Mouse (Mus musculus) frontal cortex, adult 2 months (tissue): ENCODE data around the gene Pnkd. TPM values are rescaled to one million over a fixed set of nuclear protein-coding genes. Genes with fewer than 3 reads are reported as not detected.
A peak's percentile ranks its signal among the peaks of the same experiment; 100 is the strongest.
"Not testable (repeated sequence)": the region's sequence is repeated elsewhere in the genome, so short reads cannot be mapped to it uniquely, and the experiment has no call there.

Source experiments
- DNase-seq, 2 experiments: peaks; one replicate each; pipeline ENCODE4 v3.0.0; 2022; ENCODE audit warnings: low spot score in 1 of 2; ENCODE audit errors: extremely low spot score in 1 of 2
- polyA plus RNA-seq: library from polyadenylated mRNA; depleted of rRNA; stranded (reverse); fragments of >200 nt; gene quantifications from 2 replicates; pipeline ENCODE4 v1.2.3, GENCODE M21; 2012

Gene Pnkd
- polyA plus RNA-seq, 1 experiment: 110 TPM

DNA sequence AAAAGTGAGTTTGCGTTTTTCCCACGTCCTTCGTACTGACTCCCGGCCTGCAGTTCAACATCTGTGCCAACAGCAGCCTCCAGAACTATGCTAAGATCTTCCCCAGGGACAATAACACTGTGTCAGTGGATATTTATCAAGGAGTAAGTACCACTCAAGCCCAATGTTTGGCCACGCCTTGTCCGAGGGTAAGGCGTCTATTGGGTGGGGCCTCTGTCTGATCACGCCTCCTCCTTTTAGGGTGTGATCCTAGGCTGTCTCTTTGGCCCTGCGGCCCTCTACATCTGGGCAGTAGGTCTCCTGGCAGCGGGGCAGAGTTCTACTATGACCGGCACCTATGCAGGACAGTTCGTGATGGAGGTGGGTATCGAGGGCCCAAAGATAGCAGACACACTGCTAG, 98.7 kb downstream of the Pnkd start:
- DNase-seq: no peak

DNA sequence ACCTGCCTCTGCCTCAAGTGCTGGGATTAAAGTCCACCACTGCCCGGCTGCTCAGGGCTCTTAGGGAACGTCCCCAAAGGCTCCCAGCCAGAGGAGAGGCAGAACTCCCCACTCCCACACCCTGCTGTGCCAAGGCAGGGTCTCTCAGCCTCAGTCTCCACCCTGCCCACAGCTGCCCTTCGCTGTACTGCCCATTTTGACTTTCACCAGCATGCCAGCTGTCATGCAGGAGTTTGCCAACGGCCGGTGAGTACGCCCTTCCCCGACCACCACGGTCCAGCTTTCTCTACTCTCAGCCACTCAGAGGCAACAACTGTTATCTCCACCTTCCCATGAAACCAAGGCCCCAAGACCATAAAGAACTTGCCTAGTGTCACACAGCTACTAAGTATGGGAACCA, 99.8 kb downstream of the Pnkd start:
- no peak for DNase-seq

DNA sequence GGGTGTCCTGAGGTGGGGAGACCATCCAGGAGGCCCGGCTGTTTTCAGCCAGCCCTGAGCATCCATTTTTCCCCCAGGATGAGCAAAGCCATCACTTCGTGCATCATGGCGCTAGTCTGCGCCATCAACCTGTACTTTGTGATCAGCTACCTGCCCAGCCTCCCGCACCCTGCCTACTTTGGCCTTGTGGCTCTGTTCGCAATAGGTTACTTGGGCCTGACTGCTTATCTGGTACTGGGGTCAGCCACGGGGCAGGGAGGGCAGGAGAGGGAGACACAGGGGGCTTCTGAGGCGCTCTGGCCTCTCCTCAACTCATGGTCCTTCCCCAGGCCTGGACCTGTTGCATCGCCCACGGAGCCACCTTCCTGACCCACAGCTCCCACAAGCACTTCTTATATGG, 100.3 kb downstream of the Pnkd start:
- DNase-seq: no peak

DNA sequence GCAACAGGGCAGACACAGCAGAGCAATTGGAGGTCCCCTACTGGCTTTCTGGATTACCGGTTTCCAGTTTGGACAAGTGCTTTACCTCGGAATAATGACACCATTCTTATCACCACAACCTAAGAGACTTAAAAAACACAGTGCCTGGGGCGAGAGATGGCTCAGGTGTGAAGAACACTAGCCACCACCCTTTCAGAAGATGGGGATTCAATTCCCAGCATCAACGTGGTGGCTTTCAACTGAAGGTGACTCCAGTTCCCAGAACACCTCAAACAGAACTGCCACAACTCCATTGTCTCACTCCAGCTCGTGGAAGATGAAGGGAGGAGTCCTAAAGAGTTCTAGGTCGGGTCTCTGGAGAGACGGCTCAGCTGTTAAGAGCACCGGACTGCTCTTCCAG, 100.8 kb downstream of the Pnkd start:
- no peak for DNase-seq

DNA sequence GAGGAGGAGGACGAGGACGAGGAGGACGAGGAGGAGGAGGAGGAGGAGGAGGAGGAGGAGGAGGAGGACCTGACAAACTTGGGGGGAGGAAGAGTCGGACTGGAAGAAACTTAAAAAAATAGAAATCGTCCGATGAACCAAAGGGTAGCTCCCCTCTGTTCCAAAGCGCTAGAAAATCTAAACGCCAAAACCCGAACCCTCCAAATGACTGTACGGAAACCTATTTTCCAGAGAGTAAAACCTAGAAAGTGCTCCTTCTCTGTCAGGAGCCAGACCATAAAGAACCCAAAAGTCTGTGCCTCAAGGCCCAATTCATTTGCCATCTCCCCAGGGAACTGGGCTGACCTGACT, 101.6 kb downstream of the Pnkd start:
- DNase-seq: no peak

DNA sequence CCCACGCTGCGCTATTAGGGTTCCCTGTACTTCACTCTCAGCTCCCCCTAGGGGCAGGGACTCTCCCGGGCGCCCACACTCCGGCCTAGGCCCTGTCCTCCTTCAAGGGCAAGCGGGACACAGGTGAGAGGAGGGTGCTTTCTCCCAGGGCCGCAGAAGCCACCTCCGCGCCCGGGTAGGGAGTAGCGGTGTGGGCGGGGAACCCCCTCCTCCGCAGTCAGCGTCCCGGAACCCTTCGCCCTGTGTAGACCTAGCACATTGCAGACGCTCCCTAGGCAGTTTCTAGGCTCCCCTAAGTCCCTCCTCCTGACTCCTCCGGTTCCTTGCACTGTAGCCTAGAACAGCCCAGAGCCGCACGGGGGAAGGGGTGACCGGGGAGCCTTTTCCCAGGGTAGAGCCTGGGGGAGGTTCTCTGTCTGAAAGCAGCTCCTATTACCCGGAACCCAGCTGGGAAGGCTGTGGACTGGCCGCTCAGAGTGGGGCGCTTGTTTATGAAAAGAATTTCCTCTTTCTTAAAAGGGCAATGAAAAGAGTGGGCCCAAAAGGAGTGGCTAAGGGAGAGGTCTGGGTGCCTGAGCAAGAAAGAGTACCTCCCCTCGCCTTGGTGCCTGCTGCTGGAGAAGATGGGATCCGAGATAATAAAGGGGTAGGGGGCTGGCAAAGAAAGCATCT, 102.1 kb downstream of the Pnkd start:
- DNase-seq: peak; percentile 86 to 94

DNA sequence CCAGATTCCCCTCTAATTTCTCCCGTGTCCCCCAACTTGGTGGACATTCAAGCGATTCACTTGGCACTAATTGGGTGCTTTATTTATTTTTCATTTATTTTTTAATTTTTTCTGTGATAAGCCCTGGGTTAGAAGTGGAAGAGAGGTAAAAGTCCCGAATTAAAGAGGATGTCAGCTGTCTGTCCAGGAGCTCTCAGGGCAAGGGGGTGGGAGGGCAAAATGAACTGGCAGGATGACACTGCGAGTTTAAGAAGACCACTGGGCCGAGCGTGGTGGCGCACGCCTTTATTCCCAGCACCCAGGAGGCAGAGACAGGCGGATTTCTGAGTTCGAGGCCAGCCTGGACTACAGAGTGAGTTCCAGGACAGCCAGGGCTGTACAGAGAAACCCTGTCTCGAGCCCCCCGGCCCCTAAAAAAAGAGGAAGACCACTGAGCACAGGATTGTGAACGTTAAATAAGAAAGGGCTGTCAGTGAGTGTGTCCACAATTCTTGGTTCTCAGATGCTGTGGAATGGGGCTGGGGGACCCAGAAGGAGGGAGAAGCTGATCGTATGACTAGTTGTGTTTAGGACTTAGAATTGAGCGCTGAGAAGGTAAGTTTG, 102.8 kb downstream of the Pnkd start:
- DNase-seq: no peak

DNA sequence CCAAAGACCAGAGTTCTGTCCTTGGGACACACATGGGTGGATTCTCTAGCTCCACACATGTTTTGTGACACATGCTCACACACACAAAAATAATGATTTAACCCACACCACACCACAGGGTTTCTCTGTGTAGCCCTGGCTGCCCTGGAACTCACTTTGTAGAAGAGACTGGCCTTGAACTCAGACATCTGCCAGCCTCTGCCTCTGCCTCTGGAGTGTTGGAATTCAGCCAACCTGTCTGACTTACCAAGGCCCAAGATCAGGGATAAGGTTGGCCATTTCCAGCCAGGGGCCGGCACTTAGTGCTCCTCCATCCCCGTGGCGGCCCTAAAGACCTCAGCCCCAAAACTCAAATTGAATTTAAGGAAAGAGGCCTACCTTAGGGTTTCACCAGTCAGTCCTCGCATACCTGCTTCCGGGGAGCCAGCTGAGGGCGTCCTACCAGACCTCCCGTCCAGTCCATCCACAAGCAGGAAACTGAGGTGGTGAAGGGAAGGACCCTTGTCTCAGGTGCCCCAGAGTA, 103.7 kb downstream of the Pnkd start:
- DNase-seq: no peak

DNA sequence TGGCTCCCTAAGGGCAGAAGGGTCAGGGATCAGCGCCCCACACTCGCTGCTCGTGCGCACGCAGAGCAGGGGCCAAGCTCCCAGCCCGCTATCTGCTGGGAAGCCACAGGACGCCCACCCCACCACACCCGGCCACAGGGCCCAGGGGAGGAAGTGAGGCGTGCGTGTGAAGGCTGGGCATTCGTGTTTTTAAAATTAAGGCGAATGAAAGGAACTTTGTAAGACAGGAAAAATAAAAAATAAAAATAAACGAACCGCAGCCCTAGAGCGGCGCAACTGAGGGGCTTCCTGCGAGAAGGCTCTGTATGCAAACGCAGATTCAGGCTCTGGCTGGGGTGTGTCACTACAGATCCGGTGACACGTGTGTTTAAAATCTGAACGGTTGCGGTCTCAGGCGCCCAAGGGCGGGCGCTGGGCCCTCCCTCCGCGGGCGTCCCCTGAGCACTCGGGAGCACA, 105.1 kb downstream of the Pnkd start:
- no peak for DNase-seq

DNA sequence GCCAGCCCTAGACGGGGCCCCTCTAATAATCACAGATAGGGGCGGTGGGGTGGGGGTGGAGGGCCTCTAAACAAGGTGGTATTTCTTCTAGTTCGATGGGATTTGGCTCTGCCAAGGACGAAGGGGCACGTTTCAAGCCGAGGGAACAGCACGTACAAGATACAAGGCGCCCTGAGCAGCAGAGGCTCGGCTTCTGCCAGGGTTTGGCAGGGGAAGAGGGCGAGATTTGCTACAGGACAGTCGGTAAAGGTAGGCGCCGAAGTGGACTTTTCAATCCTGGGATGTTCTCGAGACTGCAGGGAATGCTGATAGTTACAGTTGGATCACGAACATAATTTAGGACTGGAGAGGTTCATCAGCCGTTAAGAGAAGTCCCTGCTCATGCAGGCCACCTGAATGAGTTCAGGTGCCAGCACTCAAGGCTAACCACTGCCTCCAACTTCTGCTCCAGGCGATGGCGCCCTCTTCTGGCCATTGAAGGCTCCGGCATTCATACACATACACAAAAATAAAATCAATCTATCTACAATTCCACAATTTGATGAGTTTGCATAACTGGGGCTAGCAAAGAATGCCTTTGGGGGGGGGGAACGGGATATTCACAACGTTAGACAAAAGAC, 105.7 kb downstream of the Pnkd start:
- peak in 1 of 2 experiments; percentile 44 for DNase-seq

DNA sequence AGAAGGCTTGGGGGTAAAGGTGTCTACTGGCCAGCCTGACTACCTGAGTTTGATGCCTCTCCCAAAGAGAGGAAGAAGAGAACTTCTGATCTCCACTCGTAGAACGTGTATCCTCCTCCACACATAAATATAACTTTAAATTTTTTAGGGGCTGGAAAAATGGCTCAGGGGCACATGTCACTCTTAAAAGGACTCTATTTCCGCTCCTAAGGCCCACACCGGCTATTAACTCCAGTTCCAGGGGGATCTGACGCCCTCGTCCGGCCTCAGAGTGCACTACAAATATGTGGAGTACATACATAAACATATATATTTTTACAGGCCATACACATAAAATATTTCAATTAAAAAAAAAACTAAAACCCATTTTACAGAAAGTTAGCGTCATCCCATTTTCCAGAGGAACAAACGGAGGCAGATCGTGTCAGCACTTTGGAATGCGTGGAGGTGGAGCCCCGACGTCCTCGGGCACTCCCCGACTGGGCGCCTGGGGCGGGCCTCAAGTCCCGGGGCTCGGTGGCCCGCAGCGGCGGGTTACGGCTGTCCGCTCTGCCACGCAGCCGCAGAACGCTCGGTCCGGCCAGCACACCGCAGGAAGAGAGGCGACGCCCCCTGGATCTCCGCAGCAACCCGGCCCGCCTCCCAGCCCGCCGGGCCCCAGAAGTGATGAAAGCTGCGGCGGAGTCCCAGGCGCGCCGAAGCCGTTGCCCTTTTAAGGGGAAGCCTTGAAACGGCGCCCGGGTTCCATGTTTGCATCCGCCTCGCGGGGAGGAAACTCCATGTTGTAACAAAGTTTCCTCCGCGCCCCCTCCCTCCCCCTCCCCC, 106.4 kb downstream of the Pnkd start, which contains the start of gene Ctdsp1:
Gene Ctdsp1, plus strand, starts transcription at position 586 of the 825 bp plus-strand sequence.
- DNase-seq: peak; percentile 89 to 97

DNA sequence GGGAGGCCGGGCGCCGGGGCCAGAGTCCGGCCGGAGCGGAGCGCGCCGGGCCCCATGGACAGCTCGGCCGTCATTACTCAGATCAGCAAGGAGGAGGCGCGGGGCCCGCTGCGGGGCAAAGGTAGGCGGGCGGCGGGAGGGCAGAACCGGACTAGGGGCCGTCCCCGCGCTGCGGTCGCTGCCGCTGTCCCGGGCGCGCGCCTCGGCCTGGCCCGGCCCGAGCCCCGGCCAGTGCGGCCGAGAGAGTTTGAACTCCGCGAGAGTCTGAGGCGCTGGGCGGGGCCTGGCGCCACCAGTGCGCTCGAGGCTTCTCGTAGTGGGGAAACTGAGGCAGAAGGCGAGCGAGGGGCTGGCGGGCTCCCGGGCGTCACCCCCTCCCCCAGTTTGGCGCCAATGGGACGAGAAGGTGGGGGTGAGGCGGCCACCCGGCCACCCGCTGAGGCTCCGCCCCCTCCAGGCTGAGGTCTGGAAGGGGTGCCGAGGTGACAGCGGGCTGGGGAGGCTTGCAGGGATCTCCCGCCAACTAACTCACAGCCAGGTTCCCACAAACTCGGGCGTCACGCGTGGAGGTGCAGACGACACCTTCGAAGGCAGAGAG, 107.2 kb downstream of the Pnkd start:
- DNase-seq: peak in 1 of 2 experiments; percentile 36

DNA sequence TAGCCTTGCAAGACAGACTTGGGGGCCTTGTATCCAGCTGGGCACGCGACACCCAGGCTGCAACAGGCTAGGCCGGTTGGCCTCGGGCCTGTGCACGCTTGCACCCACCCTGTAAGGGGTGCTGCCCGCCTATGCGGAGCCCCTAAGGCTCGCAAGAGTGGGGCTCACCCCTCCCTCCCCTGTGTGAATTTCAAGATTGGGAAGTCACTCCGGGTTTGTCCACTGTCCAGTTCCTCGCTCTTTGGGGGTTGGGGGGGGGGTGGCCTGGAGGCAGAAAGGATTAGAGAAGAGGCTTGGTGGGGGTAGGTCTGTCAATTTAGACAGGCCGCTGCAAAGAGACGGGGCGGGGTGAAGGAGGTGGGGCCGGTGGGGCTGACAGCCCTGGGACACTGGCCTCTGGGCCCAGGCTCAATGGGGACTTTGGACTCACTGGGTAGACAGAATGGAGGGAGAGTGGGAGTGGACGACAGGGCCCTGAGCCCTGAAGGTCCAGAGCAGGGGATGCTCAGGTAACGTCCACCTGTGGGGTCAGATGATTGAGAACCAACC, 107.8 kb downstream of the Pnkd start:
- DNase-seq: no peak

DNA sequence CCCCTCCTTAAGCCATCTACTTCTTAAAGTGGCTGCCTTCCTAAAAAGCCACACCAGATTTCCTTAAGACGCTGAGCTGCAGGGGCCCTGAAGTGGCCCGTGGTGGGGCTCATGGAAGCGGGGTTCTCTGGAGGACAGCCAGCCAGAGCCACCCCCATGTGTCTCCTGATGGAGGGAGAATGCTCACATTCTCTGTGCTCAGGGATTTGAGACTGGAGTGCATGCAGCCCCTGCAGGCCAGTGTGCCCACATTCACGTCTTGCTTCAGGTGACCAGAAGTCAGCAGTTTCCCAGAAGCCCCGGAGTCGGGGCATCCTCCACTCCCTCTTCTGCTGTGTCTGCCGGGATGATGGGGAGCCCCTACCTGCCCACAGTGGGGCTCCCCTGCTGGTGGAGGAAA, 108.3 kb downstream of the Pnkd start:
- no peak for DNase-seq

DNA sequence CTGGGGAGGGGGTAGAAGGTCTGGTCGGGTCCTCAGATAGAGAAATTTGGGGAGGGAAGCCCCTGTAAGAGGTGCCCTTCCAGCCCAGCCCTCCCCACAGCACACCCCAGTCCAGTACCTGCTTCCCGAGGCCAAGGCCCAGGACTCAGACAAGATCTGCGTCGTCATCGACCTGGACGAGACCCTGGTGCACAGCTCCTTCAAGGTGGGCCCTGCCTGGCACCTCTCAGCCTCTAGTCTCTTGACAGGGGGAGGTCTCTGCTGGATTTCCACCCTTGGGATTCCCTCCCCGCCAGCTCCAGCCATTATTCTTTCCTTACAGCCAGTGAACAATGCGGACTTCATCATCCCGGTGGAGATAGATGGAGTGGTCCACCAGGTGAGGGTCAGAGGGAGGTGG, 109.0 kb downstream of the Pnkd start:
- DNase-seq: no peak

DNA sequence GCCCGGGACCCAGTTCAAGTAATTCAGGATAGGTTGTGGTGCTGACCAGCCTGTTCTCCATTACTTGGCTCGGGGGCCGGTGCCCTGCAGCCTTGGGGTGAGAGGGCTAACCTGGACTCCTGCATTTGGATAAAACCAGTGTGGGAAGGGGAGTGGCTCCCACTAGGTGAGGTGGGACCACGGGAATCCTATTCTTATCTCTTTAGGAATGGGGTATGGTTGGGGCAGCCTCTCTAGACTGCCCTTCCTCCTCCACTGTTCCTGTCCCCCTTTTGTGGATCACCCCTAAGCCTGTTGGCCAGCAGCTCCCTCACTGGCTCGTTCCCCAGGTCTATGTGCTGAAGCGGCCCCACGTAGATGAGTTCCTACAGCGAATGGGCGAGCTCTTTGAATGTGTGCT, 109.6 kb downstream of the Pnkd start:
- DNase-seq: no peak

DNA sequence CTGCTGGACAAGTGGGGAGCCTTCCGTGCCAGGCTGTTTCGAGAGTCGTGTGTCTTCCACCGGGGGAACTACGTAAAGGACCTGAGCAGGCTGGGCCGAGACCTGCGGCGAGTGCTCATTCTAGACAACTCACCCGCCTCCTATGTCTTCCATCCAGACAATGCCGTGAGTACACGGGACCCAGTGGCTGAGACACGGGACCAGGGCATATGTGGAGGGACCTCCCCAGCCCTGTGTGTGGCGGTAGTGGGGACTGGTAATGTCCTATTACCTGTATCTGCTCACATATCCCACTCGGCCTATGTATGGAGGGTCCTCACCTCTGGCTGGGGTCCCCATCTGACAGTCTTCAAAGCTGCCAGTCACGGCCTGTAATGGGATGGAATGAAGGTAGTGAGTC, 110.1 kb downstream of the Pnkd start:
- no peak for DNase-seq

DNA sequence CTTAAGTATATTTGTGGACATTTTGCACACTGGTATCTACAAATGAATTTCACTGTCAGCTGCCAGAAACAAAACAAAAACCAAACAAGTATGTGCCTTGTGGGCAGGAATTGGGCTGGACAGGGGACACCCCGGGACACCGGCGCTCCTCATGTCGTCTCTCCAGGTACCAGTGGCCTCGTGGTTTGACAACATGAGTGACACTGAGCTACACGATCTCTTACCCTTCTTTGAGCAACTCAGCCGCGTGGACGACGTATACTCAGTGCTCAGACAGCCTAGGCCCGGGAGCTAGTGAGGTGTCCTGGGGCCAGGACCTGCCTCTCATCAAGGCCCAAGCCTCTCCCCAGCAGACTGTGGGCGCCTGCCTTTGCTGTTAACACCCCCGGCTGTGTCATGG, 110.6 kb downstream of the Pnkd start:
- no peak for DNase-seq

DNA sequence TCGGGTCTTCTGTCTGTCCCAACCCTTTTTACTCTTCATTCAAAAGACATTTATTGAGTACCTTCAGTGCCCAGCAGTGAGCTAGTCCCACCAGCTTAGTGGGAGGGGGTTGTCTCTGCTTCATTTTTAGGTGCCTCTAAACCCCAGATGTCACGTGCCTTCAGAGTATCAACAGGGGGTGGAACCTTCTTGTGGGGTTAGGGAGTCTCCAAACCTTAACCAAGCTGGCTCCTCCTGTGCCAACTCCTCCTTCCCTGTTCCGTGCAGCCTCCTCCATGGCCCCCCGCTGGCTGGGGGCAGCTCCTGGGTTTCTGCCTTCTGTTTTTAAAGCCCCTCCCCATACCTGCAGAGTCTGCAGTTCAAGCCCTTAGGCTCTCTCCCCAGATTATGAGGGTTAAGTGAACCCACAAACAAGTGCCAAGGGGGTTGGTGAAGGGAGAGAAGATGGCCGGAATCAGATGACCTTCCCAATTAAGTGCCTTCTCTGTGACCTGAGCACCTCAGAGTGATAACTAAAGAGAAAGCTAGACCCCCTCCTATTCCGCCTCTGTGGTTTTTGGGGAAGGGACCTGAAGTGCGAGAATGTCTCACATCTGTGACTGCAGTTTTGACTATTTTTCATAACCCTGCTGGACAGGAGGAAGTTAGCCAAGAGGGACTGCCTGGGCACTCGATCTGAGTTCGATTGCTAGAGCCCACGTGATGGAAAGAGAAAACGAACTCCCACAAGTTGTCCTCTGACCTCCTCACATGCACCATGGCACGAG, 111.9 kb downstream of the Pnkd start:
- DNase-seq: not testable (repeated sequence)
